Mouse (Mus musculus) bone marrow, adult 2 months (tissue): ENCODE results near the gene 2210016F16Rik. TPM values are rescaled to one million over a fixed set of nuclear protein-coding genes. Genes with fewer than 3 reads are reported as not detected.
"Not testable (repeated sequence)": the region's sequence is repeated elsewhere in the genome, so short reads cannot be mapped to it uniquely, and the experiment has no call there.

Source experiments
- H3K27ac ChIP-seq: fragments of 200-500 bp; 2 replicates; pipeline ENCODE4 v1.5.1; 2012; ENCODE audit warnings: low read depth, mild to moderate bottlenecking, control low read depth, inconsistent platforms, low read length; ENCODE audit not compliant: control insufficient read depth, poor library complexity, insufficient read depth
- H3K4me1 ChIP-seq: fragments of 200-500 bp; 2 replicates; pipeline ENCODE4 v1.6.1; 2011; ENCODE audit warnings: low read length; ENCODE audit not compliant: control insufficient read depth, insufficient read depth
- H3K4me3 ChIP-seq: fragments of 200-500 bp; replicated peaks from 2 replicates; pipeline ENCODE3; 2011; ENCODE audit warnings: mild to moderate bottlenecking, low read depth, low read length, control low read depth; ENCODE audit not compliant: control insufficient read depth
- CTCF ChIP-seq: fragments of 200-500 bp; IDR thresholded peaks from 2 replicates; pipeline ENCODE4 v1.5.1; 2011; ENCODE audit warnings: low read length, control low read depth; ENCODE audit not compliant: control insufficient read depth, insufficient read depth
- POLR2A ChIP-seq: fragments of 200-500 bp; IDR thresholded peaks from 2 replicates; pipeline ENCODE4 v1.6.1; 2011; ENCODE audit warnings: low read depth, mild to moderate bottlenecking, control low read depth, low read length, borderline replicate concordance; ENCODE audit not compliant: control insufficient read depth
- WGBS: fragments of 180-500 bp; shearing (Covaris S2); methylation state at CpG from one replicate; pipeline ENCODE4 v1.1.7; 2018; 5-methylcytosine and 5-hydroxymethylcytosine counted together
- polyA plus RNA-seq: library from polyadenylated mRNA; stranded (reverse); fragments of >200 nt; gene quantifications from 2 replicates; pipeline ENCODE4 v1.2.4, GENCODE M21; 2011; ENCODE audit warnings: low replicate concordance; ENCODE audit not compliant: missing spikeins, insufficient read depth, insufficient read length

The 2210016F16Rik gene
- polyA plus RNA-seq, 1 experiment, result 8.2 TPM

DNA sequence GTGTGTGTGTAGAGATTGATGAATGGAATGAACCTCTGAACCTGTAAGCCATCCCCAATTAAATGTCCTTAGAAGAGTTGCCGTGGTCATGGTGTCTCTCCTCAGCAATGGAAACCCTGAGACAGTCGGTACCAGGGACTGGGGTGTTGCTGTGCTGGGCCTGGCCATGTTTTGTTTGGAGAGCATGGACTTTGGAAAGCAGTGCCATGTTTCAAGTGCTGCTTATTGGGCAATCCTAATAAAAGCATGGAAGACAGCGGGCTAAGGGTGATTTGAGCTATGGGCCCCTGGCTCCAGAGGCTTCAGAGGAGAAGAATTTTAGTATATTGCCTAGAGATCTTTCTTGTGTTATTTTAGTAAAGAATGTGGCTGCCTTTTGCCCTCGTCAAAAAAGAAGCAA, 26.0 kb upstream of the 2210016F16Rik start:
- 96% methylated on average over 4 of the region's 4 CpGs for WGBS
- Histone ChIP-seq H3K4me3 (no peak overlapping the region), H3K27ac (no peak overlapping the region), H3K4me1 (no peaks in the 10 kb centered on the region)
- TF ChIP-seq CTCF (no peak), POLR2A (no peak)

DNA sequence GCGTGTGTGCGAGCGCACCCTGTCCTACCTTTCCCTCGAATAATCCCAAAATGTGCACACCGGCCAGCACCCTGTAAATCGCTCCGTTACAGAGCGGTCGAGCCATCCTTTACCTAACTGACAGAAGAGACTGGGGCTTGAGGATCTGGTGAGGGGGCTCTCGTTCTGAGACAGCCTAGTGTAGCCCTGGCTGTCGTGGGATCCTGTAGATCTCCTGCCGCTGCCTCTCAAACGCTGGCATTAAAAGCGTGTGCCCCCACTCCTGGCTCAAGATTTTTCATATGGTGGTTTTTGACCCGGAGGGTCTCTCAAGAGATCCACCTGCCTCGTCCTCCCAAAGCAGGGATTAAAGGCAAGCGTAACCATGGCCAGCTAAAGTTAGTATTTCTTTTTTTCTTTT, 18.2 kb upstream of the 2210016F16Rik start, which contains the start of gene Hnrnpk:
Hnrnpk (minus strand) TSS at position 101 of the 400 bp plus-strand sequence.
- not testable (repeated sequence) for H3K4me1 ChIP-seq
- Histone ChIP-seq H3K27ac (peak within 1 kb of the TSS; percentile 99), H3K4me3 (peak within 1 kb of the TSS; percentile 92)
- 5% methylated on average over 17 of the region's 17 CpGs for WGBS

DNA sequence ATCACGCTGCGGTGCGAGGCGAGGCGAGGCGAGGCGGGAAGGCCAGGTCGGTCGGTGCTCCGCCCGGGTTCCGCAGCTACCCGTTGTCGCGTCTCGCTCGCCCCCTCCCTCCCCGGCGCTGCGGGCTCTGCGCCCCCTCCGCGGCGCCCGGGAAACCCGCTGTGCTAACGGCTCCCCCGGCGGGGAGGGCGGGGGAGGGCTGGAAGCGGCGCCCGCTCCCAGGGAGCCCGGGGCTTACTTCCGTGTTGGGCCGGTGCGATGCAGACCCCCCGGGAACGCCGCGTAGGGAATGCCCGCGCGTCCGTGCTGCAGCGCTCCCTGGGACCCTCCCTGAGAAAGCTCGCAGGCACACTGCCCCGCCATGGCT, 17.7 kb upstream of the 2210016F16Rik start:
- H3K4me1 ChIP-seq, result no peaks in the 10 kb centered on the region; the same call in 1 of the 2 replicates
- WGBS, result under 1% methylated on average over 46 of the region's 48 CpGs
- peak overlapping the region; percentile 92 for H3K4me3 ChIP-seq
- TF ChIP-seq CTCF, result no peak
- peak overlapping the region; percentile 99 for H3K27ac ChIP-seq

DNA sequence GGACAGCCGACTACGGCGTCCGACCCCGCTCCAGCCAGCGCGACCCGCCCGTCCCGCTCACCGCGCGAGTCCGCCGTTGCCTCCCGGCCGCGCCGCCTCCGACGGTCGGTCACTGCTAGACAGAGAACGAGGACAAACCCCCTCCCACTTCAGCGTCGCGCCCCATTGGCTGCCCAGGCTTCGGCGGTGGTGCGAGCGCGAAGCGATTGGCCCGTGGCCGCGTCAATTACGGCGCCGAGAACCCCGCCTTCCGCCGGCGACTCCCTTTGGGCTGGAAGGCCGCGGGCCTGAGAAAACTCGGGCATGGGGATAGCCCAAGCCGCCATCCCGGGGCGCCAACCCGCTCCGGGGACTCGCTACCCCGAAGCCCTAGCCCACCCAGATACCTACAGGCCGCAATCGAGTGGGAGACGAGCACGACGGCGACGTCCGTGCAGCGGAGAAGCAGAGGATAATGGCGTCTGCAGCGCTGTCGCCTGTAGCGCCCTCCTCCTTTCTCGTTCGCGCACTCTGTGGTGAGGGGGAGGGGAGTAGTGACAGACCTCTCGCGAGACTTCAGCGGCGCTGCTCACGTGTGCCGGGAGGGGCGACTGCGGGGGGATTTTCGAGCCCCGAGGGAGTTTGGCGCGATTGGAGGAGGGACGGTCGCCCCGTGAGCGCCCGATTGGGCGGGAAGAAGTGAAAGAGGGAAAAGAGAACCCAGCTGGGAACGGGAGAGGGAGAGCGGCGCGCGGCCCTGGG, 17.1 kb upstream of the 2210016F16Rik start, which contains the start of gene Rmi1:
Rmi1 (plus strand) TSS at position 246 of the 741 bp plus-strand sequence.
- under 1% methylated on average over 91 of the region's 91 CpGs for WGBS

DNA sequence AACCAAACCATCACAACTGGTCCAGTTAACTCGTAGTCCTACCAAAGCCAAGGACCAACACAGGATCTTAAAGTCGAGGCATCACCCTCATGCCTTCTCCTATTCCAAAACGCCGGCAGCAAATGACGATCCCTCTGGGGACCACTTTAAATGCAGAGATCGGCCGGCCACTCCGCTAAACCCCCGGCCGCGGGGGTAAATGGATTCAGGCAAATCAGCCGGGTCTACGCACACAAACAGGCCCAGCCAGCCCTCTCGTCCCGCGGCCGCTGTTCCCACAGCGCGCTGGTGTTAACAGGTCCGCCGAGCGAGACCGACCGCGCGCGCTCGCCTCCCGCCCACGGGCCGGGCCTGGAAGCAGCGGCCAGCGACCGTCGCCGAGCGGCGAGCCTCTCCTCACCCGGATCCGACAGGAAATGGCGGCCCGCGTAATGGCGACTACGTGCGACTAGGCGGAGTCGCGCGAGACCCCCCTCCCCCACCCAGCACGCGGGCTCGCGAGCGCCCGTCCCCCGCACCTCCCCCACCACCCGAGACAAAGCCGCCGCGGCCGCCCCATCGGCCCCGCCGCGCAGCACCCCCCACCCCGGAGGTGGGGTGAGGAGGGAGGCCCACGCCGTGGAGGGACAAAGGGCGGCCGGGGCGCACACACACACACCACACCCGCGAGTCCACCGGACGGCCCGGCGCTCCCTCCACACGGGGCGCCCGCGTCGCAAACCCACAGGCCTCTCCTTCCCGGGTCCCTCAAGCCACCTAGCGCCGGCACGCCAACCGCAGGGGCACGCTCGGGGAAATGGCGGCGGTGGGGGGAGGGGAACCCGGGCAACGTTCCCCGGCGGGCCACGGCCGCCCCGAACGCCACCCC, 16.3 kb upstream of the 2210016F16Rik start:
- H3K4me1 ChIP-seq, result no peaks in the 10 kb centered on the region; the same call in 1 of the 2 replicates

More for the DNA sequence above, 17.1 kb upstream of the 2210016F16Rik start, which contains the start of gene Rmi1:
- Histone ChIP-seq H3K4me1 (no peaks in the 10 kb centered on the region; the same call in 1 of the 2 replicates), H3K27ac (peak within 1 kb of the TSS; percentile 99), H3K4me3 (peak within 1 kb of the TSS; percentile 92)
- TF ChIP-seq POLR2A (peak; percentile 99), CTCF (peak; percentile 39; the same call in 1 of the 2 replicates)

DNA sequence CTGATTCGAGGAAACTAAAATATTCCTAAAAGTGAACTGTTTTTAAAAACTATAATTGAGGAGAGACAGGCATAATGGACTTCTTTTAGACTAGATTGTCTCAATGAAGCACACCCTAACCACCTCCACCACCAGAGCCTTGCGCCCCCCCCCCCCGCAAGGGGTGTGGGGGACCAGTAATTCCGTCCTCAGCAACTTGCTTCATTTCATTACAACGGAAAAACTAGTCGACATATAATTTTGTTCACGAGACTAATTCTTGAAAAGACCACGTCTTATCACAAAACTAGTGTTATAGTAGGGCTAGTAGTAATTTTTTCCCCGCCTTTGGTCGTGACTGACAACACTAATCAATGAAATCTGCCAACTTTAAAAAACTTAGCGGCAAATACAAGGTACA, 15.6 kb upstream of the 2210016F16Rik start:
- TF ChIP-seq POLR2A (no peak), CTCF (no peak)
- Histone ChIP-seq H3K27ac (no peak overlapping the region), H3K4me1 (no peaks in the 10 kb centered on the region; the same call in 1 of the 2 replicates), H3K4me3 (peak overlapping the region; percentile 54)
- WGBS, result under 1% methylated on average over 11 of the region's 11 CpGs

More for the DNA sequence above, 16.3 kb upstream of the 2210016F16Rik start:
- H3K27ac ChIP-seq, result peak overlapping the region; percentile 99
- peak overlapping the region; percentile 92 for H3K4me3 ChIP-seq
- WGBS, result under 1% methylated on average over 98 of the region's 100 CpGs
- TF ChIP-seq POLR2A (no peak), CTCF (no peak)

DNA sequence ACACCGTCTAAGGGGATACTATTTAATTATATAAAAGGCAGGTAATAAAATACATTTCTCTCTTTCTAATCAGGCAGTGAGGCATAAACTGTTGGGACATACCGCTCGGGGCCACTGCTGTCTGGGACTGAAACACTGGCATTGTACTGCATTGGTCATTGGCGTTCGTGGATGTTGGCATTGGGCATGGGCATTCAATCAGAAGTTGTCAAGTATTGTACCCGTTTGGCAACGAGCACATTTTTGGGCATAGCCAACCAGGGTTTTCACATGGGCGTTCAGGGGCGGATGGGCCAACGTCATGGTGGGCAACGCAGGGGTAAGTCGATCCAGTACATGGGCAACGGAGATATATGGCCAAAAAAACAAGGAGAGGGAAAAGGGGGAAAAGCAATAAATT, 12.6 kb upstream of the 2210016F16Rik start:
- TF ChIP-seq CTCF, result no peak
- no peak for TF ChIP-seq POLR2A
- Histone ChIP-seq H3K4me3 (no peak overlapping the region), H3K27ac (no peak overlapping the region), H3K4me1 (no peaks in the 10 kb centered on the region)
- WGBS, result 94% methylated on average over 13 of the region's 13 CpGs

DNA sequence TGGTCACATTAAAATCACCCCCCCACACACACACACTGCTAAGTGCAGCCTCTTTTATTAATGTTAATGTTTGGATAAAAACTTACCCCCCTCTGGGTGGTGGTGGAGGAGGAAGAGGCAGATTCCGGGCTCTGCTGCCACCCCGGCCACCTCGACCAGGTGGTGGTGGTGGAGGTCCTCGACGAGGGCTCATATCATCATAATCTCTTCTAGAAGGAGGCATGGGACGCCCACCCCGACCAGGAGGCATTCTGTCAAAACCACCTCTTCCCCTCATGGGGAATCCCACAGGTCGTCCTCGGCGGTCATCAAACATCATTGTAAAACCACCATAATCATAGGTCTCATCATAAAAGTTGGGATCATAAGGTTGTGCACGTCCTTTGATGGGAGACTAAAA, 9.4 kb upstream of the 2210016F16Rik start:
- 85% methylated on average over 11 of the region's 11 CpGs for WGBS
- not testable (repeated sequence) for H3K4me3 ChIP-seq, H3K4me1 ChIP-seq, H3K27ac ChIP-seq
